ENCODE assay signal across 39 mouse cellular contexts in genomic region chr1:134357461-134357860, GRCm38 (mm10). TPM values are rescaled to one million over a fixed set of nuclear protein-coding genes. Genes with fewer than 3 reads are reported as not detected.
A peak's percentile ranks its signal among the peaks of the same experiment; 100 is the strongest.
DNase-seq lines count a peak whose midpoint lies in the region; ATAC-seq and TF ChIP-seq lines count a peak whose summit lies in the region.
"Had no signal": no experiment of that assay in that cellular context is flagged by ENCODE, and none has a peak within 500 bp of the region (broad histone marks: within the 10 kb centered on the region; RNA-seq: fewer than 3 reads in every experiment).

No protein-coding gene starts in this region.

- H3K4me3 ChIP-seq in kidney, adult 2 months (ENCODE audit: insufficient read depth, low read depth, low read length) = no peak overlapping the region
- no peak overlapping the region for H3K4me3 ChIP-seq in liver, embryonic 12.5 days
- no peak overlapping the region for H3K4me3 ChIP-seq in liver, embryonic 11.5 days (ENCODE audit: low read depth, low read length)
- no peak overlapping the region for H3K4me3 ChIP-seq in liver, embryonic 16.5 days (ENCODE audit: low read depth, low read length)
- H3K4me3 ChIP-seq: embryonic facial prominence, embryonic 10.5 days; embryonic facial prominence, embryonic 15.5 days; heart, adult 2 months; heart, embryonic 12.5 days; hindbrain, embryonic 13.5 days; stomach, embryonic 15.5 days had no signal

- peak; percentile 59 for DNase-seq in kidney, adult 2 months
- DNase-seq in kidney, postnatal 4 days = no peak
- no peak for DNase-seq in liver, embryonic 11.5 days (ENCODE audit: low spot score)
- no peak for DNase-seq in layer of hippocampus, postnatal 14 days (ENCODE audit: low spot score in 2 of 2)
- no peak for DNase-seq in layer of hippocampus, adult 18-20 months (ENCODE audit: low spot score in 2 of 2)
- DNase-seq: adrenal gland, postnatal 10 days; cerebellum, adult 8-10 months; cerebellum, postnatal 25 days; gastrocnemius, postnatal 25 days; heart, adult 2 months; heart, postnatal 4 days; kidney, postnatal 10 days; layer of hippocampus, postnatal 36 days; left cerebral cortex, postnatal 4 days; lung, adult 2 months; lung, postnatal 10 days; midbrain, embryonic 14.5 days; retina, postnatal 1 day; right cerebral cortex, postnatal 14 days; thymus, adult 2 months; thymus, postnatal 4 days had no signal

- H3K4me2 ChIP-seq in liver, embryonic 12.5 days = no peak overlapping the region
- no peak overlapping the region for H3K4me2 ChIP-seq in liver, embryonic 11.5 days
- H3K4me2 ChIP-seq in liver, embryonic 16.5 days (ENCODE audit: low read depth, low read length) = no peak overlapping the region
- H3K4me2 ChIP-seq: embryonic facial prominence, embryonic 15.5 days; heart, embryonic 12.5 days; hindbrain, embryonic 13.5 days; stomach, embryonic 15.5 days had no signal

- H3K27ac ChIP-seq in kidney, adult 2 months (ENCODE audit: insufficient read depth, low read depth, low read length) = no peak overlapping the region
- H3K27ac ChIP-seq in liver, embryonic 12.5 days = 0 out of 2 replicates have a peak overlapping the region, but pooled peaks have one; percentile 45
- H3K27ac ChIP-seq in liver, embryonic 11.5 days (ENCODE audit: low read depth, low read length) = no peak overlapping the region
- peak overlapping the region; percentile 45; the same call in 1 of the 2 replicates for H3K27ac ChIP-seq in liver, embryonic 16.5 days (ENCODE audit: low read length)
- H3K27ac ChIP-seq: embryonic facial prominence, embryonic 10.5 days; embryonic facial prominence, embryonic 15.5 days; heart, adult 2 months; hindbrain, embryonic 13.5 days; macrophage; stomach, embryonic 15.5 days had no signal

- H3K9ac ChIP-seq in liver, embryonic 12.5 days = no peak overlapping the region
- H3K9ac ChIP-seq in liver, embryonic 11.5 days (ENCODE audit: low read depth, low read length) = no peak overlapping the region
- H3K9ac ChIP-seq in liver, embryonic 16.5 days (ENCODE audit: low read depth, low read length) = no peak overlapping the region
- H3K9ac ChIP-seq: embryonic facial prominence, embryonic 15.5 days; heart, embryonic 12.5 days; hindbrain, embryonic 13.5 days; stomach, embryonic 15.5 days had no signal

- 44% methylated on average over 4 of the region's 4 CpGs for WGBS in kidney, adult 2 months
- 67% methylated on average over 4 of the region's 4 CpGs for WGBS in liver, embryonic 12.5 days (ENCODE audit: insufficient replicate concordance)
- WGBS in liver, embryonic 11.5 days = 68% methylated on average over 4 of the region's 4 CpGs
- 62% methylated on average over 4 of the region's 4 CpGs for WGBS in liver, embryonic 16.5 days (ENCODE audit: insufficient replicate concordance)

- TF ChIP-seq POLR2A in kidney, adult 2 months (IDR thresholded peaks at IDR 0.05; ENCODE audit: low read depth, low read length) = no peak

- no peaks in the 10 kb centered on the region for H3K9me3 ChIP-seq in liver, embryonic 12.5 days (replicated peaks)
- no peaks in the 10 kb centered on the region for H3K9me3 ChIP-seq in liver, embryonic 11.5 days (ENCODE audit: control insufficient read depth, low read length)
- H3K9me3 ChIP-seq in liver, embryonic 16.5 days (replicated peaks; ENCODE audit: control insufficient read depth, low read length) = no peaks in the 10 kb centered on the region
- H3K9me3 ChIP-seq: embryonic facial prominence, embryonic 10.5 days; embryonic facial prominence, embryonic 15.5 days; heart, embryonic 12.5 days; hindbrain, embryonic 13.5 days; stomach, embryonic 15.5 days had no signal

- peaks cover 1% of the 10 kb centered on the region; the same call in 1 of the 2 replicates for H3K36me3 ChIP-seq in kidney, adult 2 months (ENCODE audit: control insufficient read depth, insufficient read depth, low read length)
- peaks cover 77% of the 10 kb centered on the region for H3K36me3 ChIP-seq in liver, embryonic 12.5 days
- H3K36me3 ChIP-seq in liver, embryonic 11.5 days (ENCODE audit: control insufficient read depth, insufficient read depth, low read length) = peaks cover 39% of the 10 kb centered on the region
- peaks cover 47% of the 10 kb centered on the region for H3K36me3 ChIP-seq in liver, embryonic 16.5 days (ENCODE audit: control insufficient read depth, insufficient read depth)

- ATAC-seq in liver, embryonic 12.5 days = no peak
- no peak for ATAC-seq in liver, embryonic 11.5 days (replicated peaks; ENCODE audit: low FRiP score)
- ATAC-seq in liver, embryonic 16.5 days (ENCODE audit: low read depth) = no peak
- ATAC-seq: forebrain, embryonic 14.5 days; Patski had no signal

- H3K4me1 ChIP-seq in kidney, adult 2 months (ENCODE audit: control insufficient read depth, insufficient read depth, low read length) = no peaks in the 10 kb centered on the region; the same call in 1 of the 2 replicates
- H3K4me1 ChIP-seq in liver, embryonic 12.5 days = peaks cover 35% of the 10 kb centered on the region
- H3K4me1 ChIP-seq in liver, embryonic 11.5 days (replicated peaks; ENCODE audit: control insufficient read depth, insufficient read depth, low read length) = peaks cover 5% of the 10 kb centered on the region; the same call in 1 of the 2 replicates
- H3K4me1 ChIP-seq in liver, embryonic 16.5 days (ENCODE audit: control insufficient read depth, low read depth, low read length) = peaks cover 14% of the 10 kb centered on the region

- H3K27me3 ChIP-seq in kidney, adult 2 months (replicated peaks; ENCODE audit: control insufficient read depth, insufficient read depth, low read length) = no peaks in the 10 kb centered on the region
- no peaks in the 10 kb centered on the region for H3K27me3 ChIP-seq in liver, embryonic 12.5 days (replicated peaks)
- no peaks in the 10 kb centered on the region for H3K27me3 ChIP-seq in liver, embryonic 11.5 days (replicated peaks; ENCODE audit: control insufficient read depth, insufficient read depth, low read length)
- no peaks in the 10 kb centered on the region for H3K27me3 ChIP-seq in liver, embryonic 16.5 days (ENCODE audit: control insufficient read depth, insufficient read depth, low read depth, low read length)
- H3K27me3 ChIP-seq: embryonic facial prominence, embryonic 15.5 days; heart, embryonic 12.5 days; hindbrain, embryonic 13.5 days; Patski; stomach, embryonic 15.5 days had no signal

- TF ChIP-seq CTCF in kidney, adult 2 months (conservative IDR thresholded peaks at IDR 0.05; ENCODE audit: insufficient read depth, insufficient read length, low read depth, low read length) = no peak

RNA-seq across cellular contexts. Expression of gene Tmem183a, which starts 4.3 kb away (rescaled TPM):
- polyA plus RNA-seq in kidney, adult 2 months (2012; rRNA removed) = 84.0 and 100 TPM in 2 replicates
- polyA plus RNA-seq in liver, embryonic 12.5 days (2016; fragmentation: Nextera tagmentation; extraction: Ambion mirVana) = 62.9 and 69.7 TPM in 2 replicates
- polyA plus RNA-seq in liver, embryonic 11.5 days (2014; fragmentation: Nextera tagmentation; extraction: Ambion mirVana) = 95.6 and 101 TPM in 2 replicates
- 48.7 and 51.6 TPM in 2 replicates for polyA plus RNA-seq in liver, embryonic 16.5 days (2015; fragmentation: Nextera tagmentation; extraction: Ambion mirVana)
- total RNA-seq in layer of hippocampus, postnatal 14 days (2021) = 10 to 100 TPM; 80.0 to 84.3 TPM
- 10 to 100 TPM; 60.3 to 71.7 TPM for total RNA-seq in layer of hippocampus, adult 18-20 months (2021)

RNA-seq across cellular contexts. Expression of gene Ppfia4, which starts 24.7 kb away (rescaled TPM):
- polyA plus RNA-seq in kidney, adult 2 months (2012; rRNA removed) = 3.6 and 4.2 TPM in 2 replicates
- polyA plus RNA-seq in liver, embryonic 12.5 days (2016; fragmentation: Nextera tagmentation; extraction: Ambion mirVana) = 1.5 TPM in 2 replicates
- polyA plus RNA-seq in liver, embryonic 11.5 days (2014; fragmentation: Nextera tagmentation; extraction: Ambion mirVana) = 1.5 and 2.1 TPM in 2 replicates
- polyA plus RNA-seq in liver, embryonic 16.5 days (2015; fragmentation: Nextera tagmentation; extraction: Ambion mirVana) = 1.7 and 2.0 TPM in 2 replicates
- total RNA-seq in layer of hippocampus, postnatal 14 days (2021) = 10 to 100 TPM; 82.3 to 86.7 TPM
- 10 to 100 TPM; 66.5 to 68.4 TPM for total RNA-seq in layer of hippocampus, adult 18-20 months (2021)
- total RNA-seq: MEL had no signal

RNA-seq across cellular contexts. Expression of gene 4933406M09Rik, which starts 28.3 kb away (rescaled TPM):
- 0.06 TPM in 1 of 2 replicates, not detected in the other for polyA plus RNA-seq in kidney, adult 2 months (2012; rRNA removed)
- polyA plus RNA-seq in liver, embryonic 12.5 days (2016; fragmentation: Nextera tagmentation; extraction: Ambion mirVana) = not detected in 2 replicates
- not detected in 2 replicates for polyA plus RNA-seq in liver, embryonic 11.5 days (2014; fragmentation: Nextera tagmentation; extraction: Ambion mirVana)
- polyA plus RNA-seq in liver, embryonic 16.5 days (2015; fragmentation: Nextera tagmentation; extraction: Ambion mirVana) = not detected in 2 replicates
- not detected for total RNA-seq in layer of hippocampus, postnatal 14 days (2021)
- not detected for total RNA-seq in layer of hippocampus, adult 18-20 months (2021)
- total RNA-seq: adrenal gland, postnatal 10 days; gastrocnemius, adult 18-20 months; gastrocnemius, postnatal 25 days; heart, adult 2 months; heart, postnatal 4 days; layer of hippocampus, adult 8-10 months; layer of hippocampus, postnatal 36 days; left cerebral cortex, postnatal 4 days; megakaryocyte-erythroid progenitor cell, adult 5-6 weeks; MEL; monocyte, adult 5-6 weeks had no signal
- polyA plus RNA-seq: embryonic facial prominence, embryonic 10.5 days; embryonic facial prominence, embryonic 15.5 days; forebrain, embryonic 14.5 days; heart, adult 2 months; heart, embryonic 12.5 days; heart, postnatal 0 days; hindbrain, embryonic 13.5 days; limb, embryonic 14.5 days; lung, adult 2 months; macrophage; midbrain, embryonic 14.5 days; neural tube, embryonic 14.5 days; Patski; stomach, embryonic 15.5 days; thymus, adult 2 months had no signal

RNA-seq across cellular contexts. Expression of gene Cyb5r1, which starts 47.9 kb away (rescaled TPM):
- polyA plus RNA-seq in kidney, adult 2 months (2012; rRNA removed) = 41.9 and 56.8 TPM in 2 replicates
- polyA plus RNA-seq in liver, embryonic 12.5 days (2016; fragmentation: Nextera tagmentation; extraction: Ambion mirVana) = 23.0 and 24.8 TPM in 2 replicates
- 34.3 and 36.9 TPM in 2 replicates for polyA plus RNA-seq in liver, embryonic 11.5 days (2014; fragmentation: Nextera tagmentation; extraction: Ambion mirVana)
- polyA plus RNA-seq in liver, embryonic 16.5 days (2015; fragmentation: Nextera tagmentation; extraction: Ambion mirVana) = 18.3 and 19.2 TPM in 2 replicates
- total RNA-seq in layer of hippocampus, postnatal 14 days (2021) = 10 to 100 TPM; 24.0 to 31.4 TPM
- total RNA-seq in layer of hippocampus, adult 18-20 months (2021) = 10 to 100 TPM; 30.1 to 33.0 TPM

RNA-seq across cellular contexts. Expression of gene Adipor1, which starts 57.7 kb away (rescaled TPM):
- 113 and 119 TPM in 2 replicates for polyA plus RNA-seq in kidney, adult 2 months (2012; rRNA removed)
- polyA plus RNA-seq in liver, embryonic 12.5 days (2016; fragmentation: Nextera tagmentation; extraction: Ambion mirVana) = 113 and 114 TPM in 2 replicates
- 91.7 and 99.2 TPM in 2 replicates for polyA plus RNA-seq in liver, embryonic 11.5 days (2014; fragmentation: Nextera tagmentation; extraction: Ambion mirVana)
- 163 and 174 TPM in 2 replicates for polyA plus RNA-seq in liver, embryonic 16.5 days (2015; fragmentation: Nextera tagmentation; extraction: Ambion mirVana)
- 10 to 100 TPM; 62.2 to 64.1 TPM for total RNA-seq in layer of hippocampus, postnatal 14 days (2021)
- 10 to 100 TPM; 58.0 to 60.7 TPM for total RNA-seq in layer of hippocampus, adult 18-20 months (2021)

Comparison
In these comparisons a context has a peak if more than half of its experiments do, and no peak if none do; other contexts are left out.
1. H3K27ac ChIP-seq: peak in liver, embryonic 12.5 days (single experiment) and liver, embryonic 16.5 days (single experiment); none in kidney, adult 2 months (single experiment) and liver, embryonic 11.5 days (single experiment).